Mouse (Mus musculus) limb, embryonic 15.5 days (tissue): ENCODE measurements around the gene Psmd8. TPM values are rescaled to one million over a fixed set of nuclear protein-coding genes. Genes with fewer than 3 reads are reported as not detected.
"Not testable (repeated sequence)": the region's sequence is repeated elsewhere in the genome, so short reads cannot be mapped to it uniquely, and the experiment has no call there.

Experiments
- ATAC-seq: fragments of 200-750 bp; cut with Nextera tagmentation; 2 replicates; pipeline ENCODE4 v1.8.0; 2017; ENCODE audit warnings: low read depth, moderate TSS enrichment; ENCODE audit not compliant: insufficient number of reproducible peaks, low FRiP score, low TSS enrichment
- H3K27ac ChIP-seq: fragments of 300-500 bp; sonication (generic); 2 replicates; pipeline ENCODE4 v1.5.1; 2015; ENCODE audit warnings: moderate library complexity, mild to moderate bottlenecking, inconsistent platforms
- H3K27me3 ChIP-seq: fragments of 300-500 bp; sonication (generic); 2 replicates; pipeline ENCODE4 v1.6.1; 2015; ENCODE audit warnings: inconsistent platforms
- H3K36me3 ChIP-seq: fragments of 300-500 bp; sonication (generic); 2 replicates; pipeline ENCODE4 v1.6.1; 2015; ENCODE audit warnings: inconsistent platforms
- H3K4me1 ChIP-seq: fragments of 300-500 bp; sonication (generic); 2 replicates; pipeline ENCODE4 v1.6.1; 2015; ENCODE audit warnings: inconsistent platforms
- H3K4me2 ChIP-seq: fragments of 300-500 bp; sonication (generic); 2 replicates; pipeline ENCODE4 v1.6.1; 2015; ENCODE audit warnings: mild to moderate bottlenecking, inconsistent platforms
- H3K4me3 ChIP-seq: fragments of 300-500 bp; sonication (generic); 2 replicates; pipeline ENCODE4 v1.5.1; 2015; ENCODE audit warnings: mild to moderate bottlenecking, inconsistent platforms
- H3K9ac ChIP-seq: fragments of 300-500 bp; sonication (generic); 2 replicates; pipeline ENCODE4 v1.6.1; 2015; ENCODE audit warnings: inconsistent platforms
- H3K9me3 ChIP-seq: fragments of 300-500 bp; sonication (generic); 2 replicates; pipeline ENCODE4 v1.6.1; 2016; ENCODE audit warnings: inconsistent platforms
- WGBS: fragments of 180-500 bp; shearing (Covaris S2); methylation state at CpG from one replicate; pipeline ENCODE4 v1.1.7; 2015; 5-methylcytosine and 5-hydroxymethylcytosine counted together
- polyA plus RNA-seq: library from polyadenylated mRNA; unstranded; fragments of >200 nt; fragmentation: Nextera tagmentation; extraction: Ambion mirVana; gene quantifications from 2 replicates; pipeline ENCODE4 v1.2.1, GENCODE M21; 2015

Psmd8 gene
- polyA plus RNA-seq, 1 experiment from 2014 or later, result 254 TPM

- no peak overlapping the region for H3K4me3 ChIP-seq
- H3K9me3 ChIP-seq, result no peaks in the 10 kb centered on the region
- ATAC-seq, result no peak
- no peak overlapping the region for H3K4me2 ChIP-seq
- H3K27me3 ChIP-seq, result no peaks in the 10 kb centered on the region
- H3K9ac ChIP-seq, result no peak overlapping the region
- H3K36me3 ChIP-seq, result no peaks in the 10 kb centered on the region
- no peak overlapping the region for H3K27ac ChIP-seq
- 73% methylated on average over 6 of the region's 6 CpGs for WGBS
- H3K4me1 ChIP-seq, result no peaks in the 10 kb centered on the region
Observed at GRCm38 (mm10) chr7:29202577-29202976, 22.1 kb upstream of the Psmd8 start.

GRCm38 (mm10) chr7:29194230-29194629, 13.7 kb upstream of the Psmd8 start:
- WGBS, result 81% methylated on average over 1 of the region's 1 CpGs
- not testable (repeated sequence) for H3K9ac ChIP-seq, H3K4me3 ChIP-seq, H3K9me3 ChIP-seq, H3K4me2 ChIP-seq, H3K27me3 ChIP-seq, H3K36me3 ChIP-seq, H3K4me1 ChIP-seq, H3K27ac ChIP-seq, ATAC-seq

GRCm38 (mm10) chr7:29181323-29181722, 822 bp upstream of the Psmd8 start:
- H3K9me3 ChIP-seq, H3K4me2 ChIP-seq, H3K4me3 ChIP-seq, H3K9ac ChIP-seq, ATAC-seq, H3K27me3 ChIP-seq, H3K27ac ChIP-seq: not testable (repeated sequence)
- Histone ChIP-seq H3K36me3 (peaks cover 15% of the 10 kb centered on the region), H3K4me1 (peaks cover 13% of the 10 kb centered on the region)
- WGBS, result 89% methylated on average over 4 of the region's 4 CpGs

GRCm38 (mm10) chr7:29180854-29181236, 344 bp upstream of the Psmd8 start:
- ATAC-seq, result no peak
- Histone ChIP-seq H3K4me3 (peak overlapping the region; percentile 73), H3K27ac (peak overlapping the region; percentile 79; the same call in 1 of the 2 replicates), H3K4me2 (peak overlapping the region; percentile 45), H3K9ac (no peak overlapping the region), H3K9me3 (no peaks in the 10 kb centered on the region), H3K4me1 (peaks cover 13% of the 10 kb centered on the region), H3K36me3 (peaks cover 20% of the 10 kb centered on the region), H3K27me3 (no peaks in the 10 kb centered on the region)
- WGBS, result 39% methylated on average over 5 of the region's 5 CpGs

- ATAC-seq, result no peak
- Histone ChIP-seq H3K9ac (peak overlapping the region; percentile 61; the same call in 1 of the 2 replicates), H3K27me3 (peaks cover 6% of the 10 kb centered on the region), H3K4me1 (peaks cover 13% of the 10 kb centered on the region), H3K27ac (no peak overlapping the region), H3K4me2 (peak overlapping the region; percentile 69), H3K36me3 (peaks cover 35% of the 10 kb centered on the region), H3K9me3 (no peaks in the 10 kb centered on the region), H3K4me3 (peak overlapping the region; percentile 73)
- WGBS, result 34% methylated on average over 7 of the region's 7 CpGs
Observed at GRCm38 (mm10) chr7:29179323-29179722, 1.2 kb downstream of the Psmd8 start.

- Histone ChIP-seq H3K27me3 (peaks cover 17% of the 10 kb centered on the region), H3K9me3 (no peaks in the 10 kb centered on the region), H3K4me1 (peaks cover 13% of the 10 kb centered on the region), H3K27ac (no peak overlapping the region), H3K9ac (no peak overlapping the region), H3K4me2 (no peak overlapping the region), H3K4me3 (no peak overlapping the region), H3K36me3 (peaks cover 47% of the 10 kb centered on the region)
- no peak for ATAC-seq
- 88% methylated on average over 4 of the region's 4 CpGs for WGBS
Observed at GRCm38 (mm10) chr7:29178106-29178505, 2.4 kb downstream of the Psmd8 start.

GRCm38 (mm10) chr7:29172390-29173016, 8.0 kb downstream of the Psmd8 start:
- Histone ChIP-seq H3K9ac (no peak overlapping the region), H3K4me3 (no peak overlapping the region), H3K4me2 (no peak overlapping the region), H3K27me3 (peaks cover 43% of the 10 kb centered on the region), H3K27ac (no peak overlapping the region), H3K4me1 (peaks cover 48% of the 10 kb centered on the region), H3K9me3 (no peaks in the 10 kb centered on the region), H3K36me3 (peaks cover 48% of the 10 kb centered on the region)
- no peak for ATAC-seq
- 42% methylated on average over 32 of the region's 32 CpGs for WGBS

- 9% methylated on average over 34 of the region's 34 CpGs for WGBS
- H3K27me3 ChIP-seq, result peaks cover 43% of the 10 kb centered on the region
Observed at GRCm38 (mm10) chr7:29171562-29172097, 8.9 kb downstream of the Psmd8 start.

GRCm38 (mm10) chr7:29170755-29171561, 9.5 kb downstream of the Psmd8 start:
- Histone ChIP-seq H3K4me2 (peak overlapping the region; percentile 88), H3K4me3 (peak overlapping the region; percentile 67), H3K27me3 (peaks cover 43% of the 10 kb centered on the region), H3K9ac (peak overlapping the region; percentile 18), H3K36me3 (peaks cover 34% of the 10 kb centered on the region), H3K4me1 (peaks cover 48% of the 10 kb centered on the region), H3K27ac (peak overlapping the region; percentile 83), H3K9me3 (no peaks in the 10 kb centered on the region)
- WGBS, result under 1% methylated on average over 43 of the region's 43 CpGs
- no peak for ATAC-seq

More at GRCm38 (mm10) chr7:29171562-29172097, 8.9 kb downstream of the Psmd8 start:
- H3K4me2 ChIP-seq, result peak overlapping the region; percentile 88
- peak overlapping the region; percentile 18 for H3K9ac ChIP-seq
- peak overlapping the region; percentile 67 for H3K4me3 ChIP-seq
- no peak overlapping the region for H3K27ac ChIP-seq
- no peak for ATAC-seq
- peaks cover 48% of the 10 kb centered on the region for H3K4me1 ChIP-seq
- peaks cover 41% of the 10 kb centered on the region for H3K36me3 ChIP-seq
- no peaks in the 10 kb centered on the region for H3K9me3 ChIP-seq

- peak within 1 kb of the TSS; percentile 88 for H3K4me2 ChIP-seq
- H3K36me3 ChIP-seq, result peaks cover 27% of the 10 kb centered on the region
- peak; percentile 81 for ATAC-seq
- H3K4me1 ChIP-seq, result peaks cover 48% of the 10 kb centered on the region
- H3K9me3 ChIP-seq, result no peaks in the 10 kb centered on the region
- WGBS, result under 1% methylated on average over 30 of the region's 30 CpGs
- peaks cover 43% of the 10 kb centered on the region for H3K27me3 ChIP-seq
- H3K9ac ChIP-seq, result peak within 1 kb of the TSS; percentile 50
- peak within 1 kb of the TSS; percentile 83 for H3K27ac ChIP-seq
- H3K4me3 ChIP-seq, result peak within 1 kb of the TSS; percentile 67
Observed at GRCm38 (mm10) chr7:29170066-29170754, 10.3 kb downstream of the Psmd8 start, which contains the start of the genes Ggn and Spred3. Gene Ggn, plus strand, starts transcription at chr7:29170210. Gene Spred3, minus strand, starts transcription at chr7:29170411.

- H3K27ac ChIP-seq, result peak overlapping the region; percentile 83
- WGBS, result under 1% methylated on average over 37 of the region's 39 CpGs
- peaks cover 24% of the 10 kb centered on the region for H3K36me3 ChIP-seq
- peak overlapping the region; percentile 50 for H3K9ac ChIP-seq
- no peaks in the 10 kb centered on the region for H3K9me3 ChIP-seq
- peaks cover 38% of the 10 kb centered on the region for H3K27me3 ChIP-seq
- peak overlapping the region; percentile 88 for H3K4me2 ChIP-seq
- ATAC-seq, result peak; percentile 85
- peak overlapping the region; percentile 67 for H3K4me3 ChIP-seq
- H3K4me1 ChIP-seq, result peaks cover 48% of the 10 kb centered on the region
Observed at GRCm38 (mm10) chr7:29169231-29170065, 11.1 kb downstream of the Psmd8 start.
